Mouse (Mus musculus): ENCODE measurements at regions not wholly inside any gene's neighbourhood (a gene's known extent, or its start where the extent isn't known, plus 50 kb on each side); places are given as distances from the start of the nearest gene placed in this dataset.

GRCm38 (mm10) chr6:99818486-99818885 lies 92.3 kb upstream of the Prok2 start:
- WGBS: 83% methylated on average over 6 of the region's 6 CpGs
- Histone ChIP-seq H3K4me1 (ENCODE audit: control insufficient read depth, insufficient read depth, low read length) (no peaks in the 10 kb centered on the region), H3K9ac (ENCODE audit: low read depth, low read length) (no peak overlapping the region), H3K27ac (no peak overlapping the region), H3K27me3 (ENCODE audit: control insufficient read depth, insufficient read depth, low read length) (no peaks in the 10 kb centered on the region), H3K79me2 (replicated peaks; ENCODE audit: control insufficient read depth, insufficient read depth, low read length) (no peaks in the 10 kb centered on the region), H3K36me3 (ENCODE audit: control insufficient read depth, insufficient read depth, low read length) (no peaks in the 10 kb centered on the region), H3K4me3 (no peak overlapping the region)
- TF ChIP-seq EP300 (IDR thresholded peaks at IDR 0.05; ENCODE audit: insufficient read depth, low read depth, low read length): no peak
- TF ChIP-seq CTCF (IDR thresholded peaks at IDR 0.05): no peak
- no peak for TF ChIP-seq POLR2A (IDR thresholded peaks at IDR 0.05; ENCODE audit: insufficient read depth, low read depth, low read length)
- intact Hi-C loops (cut with DNase I): no loop called here
- no peak for DNase-seq

GRCm38 (mm10) chr6:99817245-99817644 lies 91.1 kb upstream of the Prok2 start:
- Histone ChIP-seq H3K36me3 (ENCODE audit: control insufficient read depth, insufficient read depth, low read length) (no peaks in the 10 kb centered on the region), H3K79me2 (replicated peaks; ENCODE audit: control insufficient read depth, insufficient read depth, low read length) (no peaks in the 10 kb centered on the region), H3K27me3 (ENCODE audit: control insufficient read depth, insufficient read depth, low read length) (no peaks in the 10 kb centered on the region), H3K27ac (no peak overlapping the region), H3K4me3 (no peak overlapping the region), H3K4me1 (ENCODE audit: control insufficient read depth, insufficient read depth, low read length) (no peaks in the 10 kb centered on the region), H3K9ac (ENCODE audit: low read depth, low read length) (no peak overlapping the region)
- no peak for DNase-seq
- 93% methylated on average over 1 of the region's 1 CpGs for WGBS
- TF ChIP-seq POLR2A (IDR thresholded peaks at IDR 0.05; ENCODE audit: insufficient read depth, low read depth, low read length) (no peak), EP300 (IDR thresholded peaks at IDR 0.05; ENCODE audit: insufficient read depth, low read depth, low read length) (no peak), CTCF (IDR thresholded peaks at IDR 0.05) (no peak)
- intact Hi-C loops (cut with DNase I): no loop called here

- Histone ChIP-seq H3K9ac (ENCODE audit: low read depth, low read length) (no peak overlapping the region), H3K4me3 (no peak overlapping the region), H3K36me3 (ENCODE audit: control insufficient read depth, insufficient read depth, low read length) (no peaks in the 10 kb centered on the region), H3K4me1 (ENCODE audit: control insufficient read depth, insufficient read depth, low read length) (peaks cover 3% of the 10 kb centered on the region), H3K27ac (no peak overlapping the region), H3K27me3 (ENCODE audit: control insufficient read depth, insufficient read depth, low read length) (no peaks in the 10 kb centered on the region), H3K79me2 (replicated peaks; ENCODE audit: control insufficient read depth, insufficient read depth, low read length) (no peaks in the 10 kb centered on the region)
- WGBS: 82% methylated on average over 4 of the region's 4 CpGs
- TF ChIP-seq EP300 (IDR thresholded peaks at IDR 0.05; ENCODE audit: insufficient read depth, low read depth, low read length) (no peak), POLR2A (IDR thresholded peaks at IDR 0.05; ENCODE audit: insufficient read depth, low read depth, low read length) (no peak), CTCF (IDR thresholded peaks at IDR 0.05) (no peak)
- DNase-seq: no peak
- intact Hi-C loops (cut with DNase I): loop anchor here (5.0 kb wide), 1 partner anchor 334 kb away; no protein-coding TSS in a partner anchor
Observed at GRCm38 (mm10) chr6:99813102-99813501, 86.9 kb upstream of the Prok2 start.

GRCm38 (mm10) chr6:99811842-99812241 lies 85.7 kb upstream of the Prok2 start:
- Histone ChIP-seq H3K27ac (no peak overlapping the region), H3K27me3 (ENCODE audit: control insufficient read depth, insufficient read depth, low read length) (no peaks in the 10 kb centered on the region), H3K4me3 (no peak overlapping the region), H3K79me2 (replicated peaks; ENCODE audit: control insufficient read depth, insufficient read depth, low read length) (no peaks in the 10 kb centered on the region), H3K9ac (ENCODE audit: low read depth, low read length) (no peak overlapping the region), H3K4me1 (ENCODE audit: control insufficient read depth, insufficient read depth, low read length) (peaks cover 3% of the 10 kb centered on the region), H3K36me3 (ENCODE audit: control insufficient read depth, insufficient read depth, low read length) (no peaks in the 10 kb centered on the region)
- intact Hi-C loops (cut with DNase I): loop anchor here (5.0 kb wide), 1 partner anchor 335 kb away; no protein-coding TSS in a partner anchor
- no peak for DNase-seq
- TF ChIP-seq EP300 (IDR thresholded peaks at IDR 0.05; ENCODE audit: insufficient read depth, low read depth, low read length): no peak
- no peak for TF ChIP-seq CTCF (IDR thresholded peaks at IDR 0.05)
- TF ChIP-seq POLR2A (IDR thresholded peaks at IDR 0.05; ENCODE audit: insufficient read depth, low read depth, low read length): no peak
- 85% methylated on average over 4 of the region's 4 CpGs for WGBS

GRCm38 (mm10) chr6:99810974-99811798 lies 85.0 kb upstream of the Prok2 start:
- TF ChIP-seq EP300 (IDR thresholded peaks at IDR 0.05; ENCODE audit: insufficient read depth, low read depth, low read length): no peak
- no peak for TF ChIP-seq POLR2A (IDR thresholded peaks at IDR 0.05; ENCODE audit: insufficient read depth, low read depth, low read length)
- TF ChIP-seq CTCF (IDR thresholded peaks at IDR 0.05): no peak
- Histone ChIP-seq H3K27ac (no peak overlapping the region), H3K9ac (ENCODE audit: low read depth, low read length) (no peak overlapping the region), H3K27me3 (ENCODE audit: control insufficient read depth, insufficient read depth, low read length) (no peaks in the 10 kb centered on the region), H3K4me3 (no peak overlapping the region), H3K79me2 (replicated peaks; ENCODE audit: control insufficient read depth, insufficient read depth, low read length) (no peaks in the 10 kb centered on the region), H3K4me1 (ENCODE audit: control insufficient read depth, insufficient read depth, low read length) (peaks cover 3% of the 10 kb centered on the region), H3K36me3 (ENCODE audit: control insufficient read depth, insufficient read depth, low read length) (no peaks in the 10 kb centered on the region)
- 48% methylated on average over 9 of the region's 9 CpGs for WGBS
- peak; percentile 69 to 81 for DNase-seq
- intact Hi-C loops (cut with DNase I): loop anchor here (5.0 kb wide), 1 partner anchor 336 kb away; no protein-coding TSS in a partner anchor

- Histone ChIP-seq H3K27ac (no peak overlapping the region), H3K27me3 (ENCODE audit: control insufficient read depth, insufficient read depth, low read length) (no peaks in the 10 kb centered on the region), H3K79me2 (replicated peaks; ENCODE audit: control insufficient read depth, insufficient read depth, low read length) (no peaks in the 10 kb centered on the region), H3K36me3 (ENCODE audit: control insufficient read depth, insufficient read depth, low read length) (no peaks in the 10 kb centered on the region), H3K4me3 (no peak overlapping the region), H3K4me1 (ENCODE audit: control insufficient read depth, insufficient read depth, low read length) (no peaks in the 10 kb centered on the region), H3K9ac (ENCODE audit: low read depth, low read length) (no peak overlapping the region)
- WGBS: 19% methylated on average over 10 of the region's 10 CpGs
- DNase-seq: no peak
- intact Hi-C loops (cut with DNase I): loop anchor here (1.0 to 10.0 kb wide), 7 partner anchors 97 to 1072 kb away; partner anchors contain the start of gene Rybp
- no peak for TF ChIP-seq CTCF (IDR thresholded peaks at IDR 0.05)
- no peak for TF ChIP-seq EP300 (IDR thresholded peaks at IDR 0.05; ENCODE audit: insufficient read depth, low read depth, low read length)
- no peak for TF ChIP-seq POLR2A (IDR thresholded peaks at IDR 0.05; ENCODE audit: insufficient read depth, low read depth, low read length)
Observed at GRCm38 (mm10) chr6:99804905-99805245, 78.7 kb upstream of the Prok2 start.
